Mouse (Mus musculus) olfactory bulb, adult 2 months (tissue): ENCODE data around the gene Tnfsf9.

ENCODE experiments used
- CTCF ChIP-seq: fragments of 200-500 bp; IDR thresholded peaks from 2 replicates; pipeline ENCODE4 v1.5.1; 2012; ENCODE audit warnings: low read depth, mild to moderate bottlenecking, low read length, moderate library complexity; ENCODE audit not compliant: insufficient read depth
- POLR2A ChIP-seq: fragments of 200-500 bp; IDR thresholded peaks from 2 replicates; pipeline ENCODE4 v1.6.1; 2012; ENCODE audit warnings: mild to moderate bottlenecking, low read depth, low read length, moderate library complexity; ENCODE audit not compliant: insufficient read depth

- TF ChIP-seq POLR2A (no peak), CTCF (peak; percentile 94)
These were observed 8.6 kb upstream of the Tnfsf9 start for GRCm38 (mm10) chr17:57096623-57096920.
